Mouse (Mus musculus): ENCODE results near the gene Tstd1. TPM values are rescaled to one million over a fixed set of nuclear protein-coding genes. Genes with fewer than 3 reads are reported as not detected.

The Tstd1 gene
- polyA plus RNA-seq, 1 experiment, result 8.9 TPM

- no peak for TF ChIP-seq CTCF (IDR thresholded peaks at IDR 0.05; ENCODE audit: insufficient read depth, low read length)
- no peak for DNase-seq
- Histone ChIP-seq H3K4me3 (replicated peaks; ENCODE audit: extremely low read depth, low read depth, low read length) (no peak overlapping the region), H3K4me1 (ENCODE audit: control insufficient read depth, insufficient read depth, low read length) (0 out of 2 replicates have a peak, but pooled peaks cover 2% of the 10 kb centered on the region)
- WGBS, result 86% methylated on average over 22 of the region's 22 CpGs
These were observed 42.2 kb downstream of the Tstd1 start for GRCm38 (mm10) chr1:171460551-171461503.

GRCm38 (mm10) chr1:171463133-171463532, 44.5 kb downstream of the Tstd1 start:
- 77% methylated on average over 3 of the region's 3 CpGs for WGBS
- Histone ChIP-seq H3K4me1 (ENCODE audit: control insufficient read depth, insufficient read depth, low read length) (0 out of 2 replicates have a peak, but pooled peaks cover 2% of the 10 kb centered on the region), H3K4me3 (replicated peaks; ENCODE audit: extremely low read depth, low read depth, low read length) (no peak overlapping the region)
- DNase-seq, result no peak
- no peak for TF ChIP-seq POLR2A (IDR thresholded peaks at IDR 0.05; ENCODE audit: borderline replicate concordance, extremely low read depth, low read depth, low read length)
- TF ChIP-seq CTCF (IDR thresholded peaks at IDR 0.05; ENCODE audit: insufficient read depth, low read length), result no peak

GRCm38 (mm10) chr1:171465749-171466412, 47.2 kb downstream of the Tstd1 start:
- 92% methylated on average over 5 of the region's 5 CpGs for WGBS
- no peak for DNase-seq
- TF ChIP-seq POLR2A (IDR thresholded peaks at IDR 0.05; ENCODE audit: borderline replicate concordance, extremely low read depth, low read depth, low read length), result no peak
- TF ChIP-seq CTCF (IDR thresholded peaks at IDR 0.05; ENCODE audit: insufficient read depth, low read length), result no peak
- Histone ChIP-seq H3K4me1 (ENCODE audit: control insufficient read depth, insufficient read depth, low read length) (no peaks in the 10 kb centered on the region; the same call in 1 of the 2 replicates), H3K4me3 (replicated peaks; ENCODE audit: extremely low read depth, low read depth, low read length) (no peak overlapping the region)

- WGBS, result 57% methylated on average over 4 of the region's 4 CpGs
- Histone ChIP-seq H3K4me1 (ENCODE audit: control insufficient read depth, insufficient read depth, low read length) (peaks cover 5% of the 10 kb centered on the region), H3K4me3 (replicated peaks; ENCODE audit: extremely low read depth, low read depth, low read length) (no peak overlapping the region)
- no peak for TF ChIP-seq CTCF (IDR thresholded peaks at IDR 0.05; ENCODE audit: insufficient read depth, low read length)
- no peak for TF ChIP-seq POLR2A (IDR thresholded peaks at IDR 0.05; ENCODE audit: borderline replicate concordance, extremely low read depth, low read depth, low read length)
- no peak for DNase-seq
These were observed 47.9 kb downstream of the Tstd1 start for GRCm38 (mm10) chr1:171466565-171466964.

- no peak overlapping the region for H3K4me3 ChIP-seq (replicated peaks; ENCODE audit: extremely low read depth, low read depth, low read length)
- WGBS, result 54% methylated on average over 3 of the region's 3 CpGs
- no peak for DNase-seq
- TF ChIP-seq CTCF (IDR thresholded peaks at IDR 0.05; ENCODE audit: insufficient read depth, low read length) (no peak), POLR2A (IDR thresholded peaks at IDR 0.05; ENCODE audit: borderline replicate concordance, extremely low read depth, low read depth, low read length) (no peak)
- H3K4me1 ChIP-seq (ENCODE audit: control insufficient read depth, insufficient read depth, low read length), result peaks cover 6% of the 10 kb centered on the region
These were observed 51.0 kb downstream of the Tstd1 start for GRCm38 (mm10) chr1:171469678-171470077.

Other genes with a start within 250 kb of the Tstd1 start
- 37.5 and 59.8 TPM in 2 replicates for gene Pcp4l1, start 222.6 kb upstream of the Tstd1 start, polyA plus RNA-seq (2012; rRNA removed)
- 0.25 TPM in 1 of 2 replicates, not detected in the other for gene Nr1i3, start 204.9 kb upstream of the Tstd1 start, polyA plus RNA-seq (2012; rRNA removed)
- gene Tomm40l, start 196.4 kb upstream of the Tstd1 start, polyA plus RNA-seq (2012; rRNA removed), result 25.7 and 28.8 TPM in 2 replicates
- gene Apoa2, start 193.8 kb upstream of the Tstd1 start, polyA plus RNA-seq (2012; rRNA removed), result 4.7 and 7.2 TPM in 2 replicates
- 117 and 158 TPM in 2 replicates for gene Fcer1g, start 184.5 kb upstream of the Tstd1 start, polyA plus RNA-seq (2012; rRNA removed)
- 1.2 and 1.3 TPM in 2 replicates for gene Adamts4, start 168.5 kb upstream of the Tstd1 start, polyA plus RNA-seq (2012; rRNA removed)
- gene Ndufs2, start 167.5 kb upstream of the Tstd1 start, polyA plus RNA-seq (2012; rRNA removed), result 78.8 and 118 TPM in 2 replicates
- gene B4galt3, start 148.5 kb upstream of the Tstd1 start, polyA plus RNA-seq (2012; rRNA removed), result 72.0 and 75.8 TPM in 2 replicates
- gene Ppox, start 137.7 kb upstream of the Tstd1 start, polyA plus RNA-seq (2012; rRNA removed), result 40.6 and 49.0 TPM in 2 replicates
- 42.3 and 51.2 TPM in 2 replicates for gene Usp21, start 130.9 kb upstream of the Tstd1 start, polyA plus RNA-seq (2012; rRNA removed)
- gene Ufc1, start 123.8 kb upstream of the Tstd1 start, polyA plus RNA-seq (2012; rRNA removed), result 18.8 and 22.2 TPM in 2 replicates
- gene Dedd, start 89.7 kb upstream of the Tstd1 start, polyA plus RNA-seq (2012; rRNA removed), result 34.5 and 47.0 TPM in 2 replicates
- gene Nit1, start 73.2 kb upstream of the Tstd1 start, polyA plus RNA-seq (2012; rRNA removed), result 42.7 and 44.1 TPM in 2 replicates
- 9.0 and 20.0 TPM in 2 replicates for gene Pfdn2, start 73.2 kb upstream of the Tstd1 start, polyA plus RNA-seq (2012; rRNA removed)
- gene Klhdc9, start 58.1 kb upstream of the Tstd1 start, polyA plus RNA-seq (2012; rRNA removed), result 1.9 and 3.4 TPM in 2 replicates
- gene Nectin4, start 48.8 kb upstream of the Tstd1 start, polyA plus RNA-seq (2012; rRNA removed), result 10.3 and 19.2 TPM in 2 replicates
- gene Arhgap30, start 29.9 kb upstream of the Tstd1 start, polyA plus RNA-seq (2012; rRNA removed), result 11.6 and 17.5 TPM in 2 replicates
- 95.3 and 107 TPM in 2 replicates for gene Usf1, start 7.6 kb upstream of the Tstd1 start, polyA plus RNA-seq (2012; rRNA removed)
- 108 and 149 TPM in 2 replicates for gene F11r, start 18.7 kb downstream of the Tstd1 start, polyA plus RNA-seq (2012; rRNA removed)
- 2.8 and 3.3 TPM in 2 replicates for gene Alyref2, start 84.6 kb downstream of the Tstd1 start, polyA plus RNA-seq (2012; rRNA removed)
- gene Itln1, start 116.4 kb downstream of the Tstd1 start, polyA plus RNA-seq (2012; rRNA removed), result 0.64 TPM in 1 of 2 replicates, not detected in the other
- gene Cd244a, start 140.3 kb downstream of the Tstd1 start, polyA plus RNA-seq (2012; rRNA removed), result 1.8 and 3.1 TPM in 2 replicates
- gene Ly9, start 188.5 kb downstream of the Tstd1 start, polyA plus RNA-seq (2012; rRNA removed), result 2.2 and 2.6 TPM in 2 replicates
- 2.1 and 2.2 TPM in 2 replicates for gene Slamf7, start 234.2 kb downstream of the Tstd1 start, polyA plus RNA-seq (2012; rRNA removed)

All from lung, adult 2 months (tissue).